Mouse (Mus musculus) MEL (cell line): ENCODE results near the gene Slc25a12. TPM values are rescaled to one million over a fixed set of nuclear protein-coding genes. Genes with fewer than 3 reads are reported as not detected.

Experiments
- DNase-seq: peaks from one replicate; pipeline ENCODE4 v3.0.0; 2011; ENCODE audit warnings: low read depth, low spot score
- H3K27ac ChIP-seq: 2 replicates; pipeline ENCODE4 v1.5.1; 2012; ENCODE audit warnings: low read depth, mild to moderate bottlenecking, control low read depth, low read length, moderate library complexity; ENCODE audit not compliant: control insufficient read depth
- H3K27me3 ChIP-seq, 2 experiments: fragments of 150-350 bp in 1 of 2; sonication (generic) in 1 of 2; 2 replicates each; pipeline ENCODE4 v1.6.1; 2012; ENCODE audit warnings: low read length in 2 of 2, mild to moderate bottlenecking in 2 of 2, improper control_type of control experiment in 1 of 2, moderate library complexity in 1 of 2; ENCODE audit not compliant: insufficient read depth in 2 of 2, control insufficient read depth in 1 of 2
- H3K36me3 ChIP-seq, 2 experiments: 2 replicates each; pipeline ENCODE4 v1.6.1; 2012 to 2014; ENCODE audit warnings: low read length in 2 of 2, improper control_type of control experiment in 1 of 2, inconsistent platforms in 1 of 2, mild to moderate bottlenecking in 1 of 2; ENCODE audit not compliant: insufficient read depth in 2 of 2, control insufficient read depth in 1 of 2
- H3K4me1 ChIP-seq, 2 experiments: fragments of 150-350 bp in 1 of 2; sonication (generic) in 1 of 2; 2 replicates each; pipeline ENCODE4 v1.6.1; 2012; ENCODE audit warnings: low read length in 2 of 2, improper control_type of control experiment in 1 of 2, mild to moderate bottlenecking in 1 of 2; ENCODE audit not compliant: insufficient read depth in 2 of 2, control insufficient read depth in 1 of 2
- H3K4me3 ChIP-seq, 2 experiments: fragments of 150-350 bp in 1 of 2; sonication (generic) in 1 of 2; 2 replicates each; pipeline ENCODE4 v1.5.1; 2012; ENCODE audit warnings: low read depth in 2 of 2, low read length in 2 of 2, mild to moderate bottlenecking in 2 of 2, moderate library complexity in 2 of 2, control low read depth in 1 of 2, improper control_type of control experiment in 1 of 2; ENCODE audit not compliant: control insufficient read depth in 1 of 2, insufficient read depth in 1 of 2
- H3K79me2 ChIP-seq: 2 replicates; pipeline ENCODE4 v1.6.1; 2012; ENCODE audit warnings: mild to moderate bottlenecking, low read length, moderate library complexity; ENCODE audit not compliant: control insufficient read depth, poor library complexity, insufficient read depth
- H3K9ac ChIP-seq: 2 replicates; pipeline ENCODE4 v1.6.1; 2012; ENCODE audit warnings: low read depth, mild to moderate bottlenecking, control low read depth, low read length, moderate library complexity; ENCODE audit not compliant: control insufficient read depth, poor library complexity, severe bottlenecking
- H3K9me3 ChIP-seq: fragments of 150-350 bp; sonication (generic); replicated peaks from 2 replicates; pipeline ENCODE4 v1.6.1; 2012; ENCODE audit warnings: mild to moderate bottlenecking, low read length, improper control_type of control experiment, moderate library complexity; ENCODE audit not compliant: insufficient read depth
- BHLHE40 ChIP-seq: IDR thresholded peaks from 2 replicates; pipeline ENCODE4 v1.6.1; 2012; ENCODE audit warnings: low read depth, mild to moderate bottlenecking, inconsistent platforms, low read length, improper control_type of control experiment, borderline replicate concordance
- CHD1 ChIP-seq: IDR thresholded peaks from 2 replicates; pipeline ENCODE4 v1.6.1; 2012; ENCODE audit warnings: low read depth, mild to moderate bottlenecking, inconsistent platforms, low read length, improper control_type of control experiment
- ELF1 ChIP-seq: IDR thresholded peaks from 2 replicates; pipeline ENCODE4 v1.6.1; 2014; ENCODE audit warnings: low read depth, mild to moderate bottlenecking, inconsistent platforms, low read length, improper control_type of control experiment, moderate library complexity
- EP300 ChIP-seq, 2 experiments: IDR thresholded peaks; 2 replicates each; pipeline ENCODE4 v1.6.1; 2011; ENCODE audit warnings: improper control_type of control experiment in 2 of 2, low read length in 2 of 2, low read depth in 1 of 2, mild to moderate bottlenecking in 1 of 2
- GATA1 ChIP-seq: IDR thresholded peaks from 2 replicates; pipeline ENCODE4 v1.6.1; 2011; ENCODE audit warnings: low read depth, low read length, improper control_type of control experiment
- HCFC1 ChIP-seq: IDR thresholded peaks from 2 replicates; pipeline ENCODE4 v1.6.1; 2012; ENCODE audit warnings: low read depth, mild to moderate bottlenecking, inconsistent platforms, low read length, improper control_type of control experiment, moderate library complexity
- MAFK ChIP-seq: IDR thresholded peaks from 2 replicates; pipeline ENCODE4 v1.6.1; 2011; ENCODE audit warnings: low read depth, mild to moderate bottlenecking, low read length, improper control_type of control experiment, borderline replicate concordance
- MYB ChIP-seq: IDR thresholded peaks from 2 replicates; pipeline ENCODE4 v1.6.1; 2011; ENCODE audit warnings: mild to moderate bottlenecking, low read depth, low read length, improper control_type of control experiment
- NELFE ChIP-seq: IDR thresholded peaks from 2 replicates; pipeline ENCODE4 v1.6.1; 2011; ENCODE audit warnings: low read depth, low read length, improper control_type of control experiment
- SIN3A ChIP-seq: IDR thresholded peaks from 2 replicates; pipeline ENCODE4 v1.6.1; 2012; ENCODE audit warnings: low read length, improper control_type of control experiment, inconsistent platforms
- UBTF ChIP-seq: IDR thresholded peaks from 2 replicates; pipeline ENCODE4 v1.6.1; 2012; ENCODE audit warnings: low read depth, mild to moderate bottlenecking, inconsistent platforms, low read length, improper control_type of control experiment, moderate library complexity, borderline replicate concordance; ENCODE audit not compliant: insufficient read depth
- USF2 ChIP-seq, 2 experiments: IDR thresholded peaks; 2 replicates each; pipeline ENCODE4 v1.6.1; 2011 to 2012; ENCODE audit warnings: improper control_type of control experiment in 2 of 2, low read length in 2 of 2, borderline replicate concordance in 1 of 2, inconsistent platforms in 1 of 2, low read depth in 1 of 2, mild to moderate bottlenecking in 1 of 2; ENCODE audit not compliant: insufficient read depth in 1 of 2
- ZKSCAN1 ChIP-seq: IDR thresholded peaks from 2 replicates; pipeline ENCODE4 v1.6.1; 2012; ENCODE audit warnings: low read depth, mild to moderate bottlenecking, inconsistent platforms, low read length, improper control_type of control experiment, moderate library complexity
- polyA plus RNA-seq, 2 experiments: library from polyadenylated mRNA; stranded (reverse) in 1 of 2; unstranded in 1 of 2; fragments of >175 nt in 1 of 2; fragments of >200 nt in 1 of 2; gene quantifications; 2 replicates each; pipeline versions ENCODE4 v1.2.1 to v1.2.4; 2012; ENCODE audit warnings: low replicate concordance in 2 of 2, low read depth in 1 of 2; ENCODE audit not compliant: insufficient read length in 2 of 2, insufficient read depth in 1 of 2, missing spikeins in 1 of 2
- total RNA-seq: library from RNA; depleted of rRNA; stranded (reverse); fragments of 300-350 nt; gene quantifications from 2 replicates; pipeline ENCODE4 v1.2.3, GENCODE M21; 2012

The Slc25a12 gene
- total and polyA plus RNA-seq, 3 experiments: 63.2 to 98.6 TPM; not detected in 1

- no peak for TF ChIP-seq HCFC1
- TF ChIP-seq SIN3A: peak; percentile 75
- TF ChIP-seq, all 39 proteins: peak for 9
Measured at GRCm38 (mm10) chr2:71366618-71367124, 878 bp downstream of the Slc25a12 start (continued).

DNA sequence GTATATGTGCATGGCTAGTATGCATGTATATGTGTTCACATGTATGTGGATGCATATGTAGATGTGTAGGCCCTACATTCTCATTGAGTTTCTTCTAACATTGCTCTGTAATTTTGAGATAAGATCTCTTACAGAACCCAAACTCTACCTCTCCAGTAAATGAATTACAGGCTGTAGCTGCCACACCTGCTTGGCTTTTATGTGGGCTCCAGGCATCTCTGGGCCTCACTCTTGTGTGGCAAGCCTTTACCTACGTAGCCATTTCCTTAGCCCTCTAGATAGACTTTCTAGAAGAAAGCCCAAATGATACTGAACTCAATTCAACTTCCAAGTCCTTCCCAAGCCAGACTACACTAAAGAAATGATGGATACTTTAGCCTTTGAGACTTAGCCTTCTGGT lies 7.4 kb downstream of the Slc25a12 start:
- Histone ChIP-seq H3K79me2 (no peaks in the 10 kb centered on the region), H3K27ac (no peak overlapping the region), H3K9me3 (no peaks in the 10 kb centered on the region), H3K36me3 (no peaks in the 10 kb centered on the region; a peak in 1 of 4 replicates), H3K4me3 (no peak overlapping the region), H3K9ac (no peak overlapping the region), H3K4me1 (no peaks in the 10 kb centered on the region), H3K27me3 (no peaks in the 10 kb centered on the region)
- no peak for TF ChIP-seq USF2 (IDR thresholded peaks at IDR 0.05; ENCODE audit: borderline replicate concordance in 1 of 2, insufficient read depth in 1 of 2, low read depth in 1 of 2, low read length in 2 of 2)
- no peak for DNase-seq

GRCm38 (mm10) chr2:71358347-71358746 lies 9.2 kb downstream of the Slc25a12 start:
- H3K36me3 ChIP-seq: no peaks in the 10 kb centered on the region; a peak in 1 of 4 replicates
- no peak for DNase-seq
- H3K9ac ChIP-seq: no peak overlapping the region
- H3K4me1 ChIP-seq: peaks cover 0 to 2% of the 10 kb centered on the region in 2 experiments; a peak in 1 of 4 replicates
- no peaks in the 10 kb centered on the region for H3K9me3 ChIP-seq
- H3K27me3 ChIP-seq: no peaks in the 10 kb centered on the region
- H3K27ac ChIP-seq: no peak overlapping the region
- H3K79me2 ChIP-seq: no peaks in the 10 kb centered on the region
- TF ChIP-seq BHLHE40 (no peak), EP300 (IDR thresholded peaks at IDR 0.05; ENCODE audit: low read depth in 1 of 2, low read length in 2 of 2) (no peak), ELF1 (no peak), MAFK (no peak), NELFE (no peak), GATA1 (no peak), CHD1 (no peak), ZKSCAN1 (no peak), UBTF (no peak)
- no peak overlapping the region for H3K4me3 ChIP-seq

DNA sequence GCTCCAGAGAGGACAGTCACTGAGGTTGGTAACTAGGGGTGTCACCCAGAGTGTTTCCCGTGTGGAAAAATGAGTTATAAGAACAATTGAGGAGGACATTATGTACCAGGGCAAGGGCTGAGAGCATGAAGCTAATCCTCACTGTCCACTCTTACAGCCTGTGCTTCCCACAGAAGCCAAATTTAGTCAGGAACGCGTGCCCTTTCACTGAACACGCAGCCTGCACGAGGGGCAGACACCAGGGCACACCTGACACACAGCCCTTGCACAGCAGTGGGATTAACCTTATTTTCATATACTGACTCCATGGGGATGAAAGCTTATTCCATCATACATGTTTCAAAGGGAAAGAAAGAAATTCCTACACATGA lies 13.5 kb downstream of the Slc25a12 start:
- H3K27me3 ChIP-seq: no peaks in the 10 kb centered on the region
- no peak for DNase-seq
- H3K27ac ChIP-seq: no peak overlapping the region
- H3K4me3 ChIP-seq: no peak overlapping the region
- TF ChIP-seq MYB: no peak
- no peak for TF ChIP-seq BHLHE40
- peaks cover 0 to 2% of the 10 kb centered on the region in 2 experiments; a peak in 1 of 4 replicates for H3K4me1 ChIP-seq
- no peaks in the 10 kb centered on the region; a peak in 1 of 4 replicates for H3K36me3 ChIP-seq
- H3K79me2 ChIP-seq: no peaks in the 10 kb centered on the region
- H3K9me3 ChIP-seq: no peaks in the 10 kb centered on the region
- H3K9ac ChIP-seq: no peak overlapping the region
